ENCODE assay signal across 13 mouse cellular contexts in genomic region chr13:43132859-43133258, GRCm38 (mm10). TPM values are rescaled to one million over a fixed set of nuclear protein-coding genes. Genes with fewer than 3 reads are reported as not detected.
DNase-seq lines count a peak whose midpoint lies in the region; ATAC-seq lines count a peak whose summit lies in the region.
"Had no signal": no experiment of that assay in that cellular context is flagged by ENCODE, and none has a peak within 500 bp of the region (broad histone marks: within the 10 kb centered on the region; RNA-seq: fewer than 3 reads in every experiment).

No protein-coding gene starts in this region.

- no peak overlapping the region for H3K4me3 ChIP-seq in heart, embryonic 12.5 days
- H3K4me3 ChIP-seq in embryonic facial prominence, embryonic 15.5 days (replicated peaks) = no peak overlapping the region
- H3K4me3 ChIP-seq in intestine, embryonic 16.5 days (ENCODE audit: low read length) = no peak overlapping the region
- H3K4me3 ChIP-seq in forebrain, embryonic 15.5 days = no peak overlapping the region
- no peak overlapping the region for H3K4me3 ChIP-seq in liver, embryonic 12.5 days

- H3K36me3 ChIP-seq in heart, embryonic 12.5 days = no peaks in the 10 kb centered on the region
- no peaks in the 10 kb centered on the region for H3K36me3 ChIP-seq in embryonic facial prominence, embryonic 15.5 days
- H3K36me3 ChIP-seq in intestine, embryonic 16.5 days (ENCODE audit: control insufficient read depth, insufficient read depth, low read length) = no peaks in the 10 kb centered on the region
- H3K36me3 ChIP-seq in forebrain, embryonic 15.5 days = peaks cover 11% of the 10 kb centered on the region
- H3K36me3 ChIP-seq in liver, embryonic 12.5 days = no peaks in the 10 kb centered on the region

- peaks cover 45% of the 10 kb centered on the region for H3K4me1 ChIP-seq in heart, embryonic 12.5 days (replicated peaks)
- no peaks in the 10 kb centered on the region for H3K4me1 ChIP-seq in embryonic facial prominence, embryonic 15.5 days
- H3K4me1 ChIP-seq in intestine, embryonic 16.5 days (ENCODE audit: control insufficient read depth, insufficient read depth, low read length) = peaks cover 9% of the 10 kb centered on the region
- peaks cover 7% of the 10 kb centered on the region; the same call in 1 of the 2 replicates for H3K4me1 ChIP-seq in forebrain, embryonic 15.5 days
- no peaks in the 10 kb centered on the region for H3K4me1 ChIP-seq in liver, embryonic 12.5 days

- DNase-seq in heart, adult 8-10 months (ENCODE audit: low spot score) = no peak
- peak; percentile 59 to 73 for DNase-seq in kidney, postnatal 25 days
- DNase-seq in natural killer cell, adult 2 months (ENCODE audit: low spot score in 2 of 2) = no peak
- DNase-seq: adrenal gland, adult 8-10 months; gastrocnemius, postnatal 25 days; spleen, adult 18-20 months; thymus, postnatal 14 days had no signal

- peak overlapping the region; percentile 93 for H3K27ac ChIP-seq in heart, embryonic 12.5 days (ENCODE audit: poor library complexity, severe bottlenecking)
- no peak overlapping the region for H3K27ac ChIP-seq in embryonic facial prominence, embryonic 15.5 days (replicated peaks)
- H3K27ac ChIP-seq in intestine, embryonic 16.5 days (ENCODE audit: low read length) = no peak overlapping the region
- H3K27ac ChIP-seq in forebrain, embryonic 15.5 days (replicated peaks) = no peak overlapping the region
- H3K27ac ChIP-seq in liver, embryonic 12.5 days = no peak overlapping the region
- H3K27ac ChIP-seq: macrophage had no signal

- ATAC-seq in heart, embryonic 12.5 days (ENCODE audit: insufficient number of reproducible peaks, low FRiP score) = no peak
- peak; percentile 43; the same call in 1 of the 2 replicates for ATAC-seq in embryonic facial prominence, embryonic 15.5 days (ENCODE audit: insufficient number of reproducible peaks, low FRiP score, low TSS enrichment, low read depth)
- ATAC-seq in intestine, embryonic 16.5 days = peak; percentile 58; the same call in 1 of the 2 replicates
- ATAC-seq in forebrain, embryonic 15.5 days (replicated peaks) = no peak
- no peak for ATAC-seq in liver, embryonic 12.5 days

- 65% methylated on average over 9 of the region's 9 CpGs for WGBS in heart, embryonic 12.5 days
- 63% methylated on average over 9 of the region's 9 CpGs for WGBS in embryonic facial prominence, embryonic 15.5 days
- WGBS in intestine, embryonic 16.5 days = 67% methylated on average over 9 of the region's 9 CpGs
- whole genome bisulfite sequencing in forebrain, embryonic 15.5 days = 67% methylated on average over 9 of the region's 9 CpGs
- 68% methylated on average over 9 of the region's 9 CpGs for WGBS in liver, embryonic 12.5 days (ENCODE audit: insufficient replicate concordance)

- H3K9me3 ChIP-seq in heart, embryonic 12.5 days (replicated peaks) = no peaks in the 10 kb centered on the region
- H3K9me3 ChIP-seq in embryonic facial prominence, embryonic 15.5 days (replicated peaks) = no peaks in the 10 kb centered on the region
- no peaks in the 10 kb centered on the region for H3K9me3 ChIP-seq in intestine, embryonic 16.5 days (ENCODE audit: control insufficient read depth, low read length)
- H3K9me3 ChIP-seq in forebrain, embryonic 15.5 days = no peaks in the 10 kb centered on the region
- H3K9me3 ChIP-seq in liver, embryonic 12.5 days (replicated peaks) = no peaks in the 10 kb centered on the region

- H3K4me2 ChIP-seq in heart, embryonic 12.5 days = no peak overlapping the region
- H3K4me2 ChIP-seq in embryonic facial prominence, embryonic 15.5 days (replicated peaks) = no peak overlapping the region
- H3K4me2 ChIP-seq in intestine, embryonic 16.5 days (ENCODE audit: low read depth, low read length) = no peak overlapping the region
- H3K4me2 ChIP-seq in forebrain, embryonic 15.5 days (replicated peaks) = no peak overlapping the region
- H3K4me2 ChIP-seq in liver, embryonic 12.5 days = no peak overlapping the region

- H3K27me3 ChIP-seq in heart, embryonic 12.5 days (replicated peaks) = no peaks in the 10 kb centered on the region
- H3K27me3 ChIP-seq in embryonic facial prominence, embryonic 15.5 days = no peaks in the 10 kb centered on the region
- H3K27me3 ChIP-seq in intestine, embryonic 16.5 days (replicated peaks; ENCODE audit: control insufficient read depth, insufficient read depth, low read length) = no peaks in the 10 kb centered on the region
- no peaks in the 10 kb centered on the region for H3K27me3 ChIP-seq in forebrain, embryonic 15.5 days
- H3K27me3 ChIP-seq in liver, embryonic 12.5 days (replicated peaks) = no peaks in the 10 kb centered on the region

- H3K9ac ChIP-seq in heart, embryonic 12.5 days = no peak overlapping the region
- H3K9ac ChIP-seq in embryonic facial prominence, embryonic 15.5 days = no peak overlapping the region
- no peak overlapping the region for H3K9ac ChIP-seq in intestine, embryonic 16.5 days (ENCODE audit: low read depth, low read length)
- no peak overlapping the region for H3K9ac ChIP-seq in forebrain, embryonic 15.5 days (replicated peaks)
- no peak overlapping the region for H3K9ac ChIP-seq in liver, embryonic 12.5 days

RNA-seq across cellular contexts. Expression of gene Tbc1d7, which starts 38.4 kb away (rescaled TPM):
- 50.9 and 52.3 TPM in 2 replicates for polyA plus RNA-seq in heart, embryonic 12.5 days (2016; fragmentation: Nextera tagmentation; extraction: Ambion mirVana)
- 10 to 100 TPM; 30.4 to 34.8 (median 33.0) TPM for total RNA-seq in heart, adult 8-10 months (2022)
- polyA plus RNA-seq in embryonic facial prominence, embryonic 15.5 days (2015; fragmentation: Nextera tagmentation; extraction: Ambion mirVana) = 41.3 and 41.4 TPM in 2 replicates
- polyA plus RNA-seq in intestine, embryonic 16.5 days (2015; fragmentation: Nextera tagmentation; extraction: Ambion mirVana) = 28.0 and 33.9 TPM in 2 replicates
- 79.1 and 79.9 TPM in 2 replicates for polyA plus RNA-seq in forebrain, embryonic 15.5 days (2015; fragmentation: Nextera tagmentation; extraction: Ambion mirVana)
- 20.0 and 20.7 TPM in 2 replicates for polyA plus RNA-seq in liver, embryonic 12.5 days (2016; fragmentation: Nextera tagmentation; extraction: Ambion mirVana)

Comparison
In these comparisons a context has a peak if more than half of its experiments do, and no peak if none do; other contexts are left out.
1. ATAC-seq: peak in embryonic facial prominence, embryonic 15.5 days (single experiment) and intestine, embryonic 16.5 days (single experiment); none in heart, embryonic 12.5 days (single experiment), forebrain, embryonic 15.5 days (single experiment) and liver, embryonic 12.5 days (single experiment).
2. DNase-seq: peak in kidney, postnatal 25 days (2 of 2); none in heart, adult 8-10 months (single experiment) and natural killer cell, adult 2 months (0 of 2).